Mouse (Mus musculus): ENCODE data around the gene Ext2. TPM values are rescaled to one million over a fixed set of nuclear protein-coding genes. Genes with fewer than 3 reads are reported as not detected.

The Ext2 gene
- polyA plus RNA-seq, 1 experiment, result 10.8 TPM

DNA sequence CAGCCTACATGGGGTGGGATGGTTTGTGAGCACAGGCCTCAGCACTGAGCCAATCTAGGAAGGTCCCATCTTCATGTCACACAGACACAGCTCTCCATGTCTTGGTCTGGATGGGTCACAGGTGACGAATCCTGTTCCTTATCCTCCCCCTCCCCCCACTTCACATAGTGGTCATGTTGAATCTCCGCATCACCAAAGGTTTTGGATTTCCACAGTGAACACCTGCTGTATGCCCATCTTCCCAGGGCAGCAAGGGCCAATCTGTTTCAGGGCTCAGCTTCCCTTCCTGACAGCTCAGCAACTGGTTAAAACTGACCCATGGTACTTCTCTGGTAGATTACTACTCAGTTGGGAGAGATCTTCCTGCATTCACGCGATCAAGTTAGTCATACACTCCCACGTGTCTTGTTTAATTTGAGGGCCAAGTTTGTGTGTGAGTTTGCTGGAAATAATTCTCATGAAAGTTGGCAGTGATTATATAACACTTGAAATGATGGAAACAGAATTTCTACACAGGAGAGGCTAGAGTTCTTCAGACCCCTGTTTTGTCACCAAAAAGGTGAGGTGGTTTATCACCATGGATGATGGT lies 74.7 kb downstream of the Ext2 start:
- WGBS, result 88% methylated on average over 5 of the region's 5 CpGs
- no peak overlapping the region for H3K4me3 ChIP-seq (replicated peaks; ENCODE audit: control insufficient read depth, low read depth, low read length)
- H3K4me1 ChIP-seq (ENCODE audit: control insufficient read depth, insufficient read depth, low read length), result no peaks in the 10 kb centered on the region
- H3K27ac ChIP-seq (ENCODE audit: control insufficient read depth, insufficient read depth, low read depth, low read length, poor library complexity), result no peak overlapping the region
- no peak for TF ChIP-seq POLR2A (IDR thresholded peaks at IDR 0.05; ENCODE audit: borderline replicate concordance, control insufficient read depth, low read depth, low read length)
- no peak for TF ChIP-seq CTCF (IDR thresholded peaks at IDR 0.05; ENCODE audit: control insufficient read depth, insufficient read depth, low read length)

- 91% methylated on average over 4 of the region's 4 CpGs for WGBS
- Histone ChIP-seq H3K27ac (ENCODE audit: control insufficient read depth, insufficient read depth, low read depth, low read length, poor library complexity) (no peak overlapping the region), H3K4me3 (replicated peaks; ENCODE audit: control insufficient read depth, low read depth, low read length) (no peak overlapping the region), H3K4me1 (ENCODE audit: control insufficient read depth, insufficient read depth, low read length) (no peaks in the 10 kb centered on the region)
- no peak for TF ChIP-seq CTCF (IDR thresholded peaks at IDR 0.05; ENCODE audit: control insufficient read depth, insufficient read depth, low read length)
- no peak for TF ChIP-seq POLR2A (IDR thresholded peaks at IDR 0.05; ENCODE audit: borderline replicate concordance, control insufficient read depth, low read depth, low read length)
These were observed 75.7 kb downstream of the Ext2 start for GRCm38 (mm10) chr2:93746620-93747019.

DNA sequence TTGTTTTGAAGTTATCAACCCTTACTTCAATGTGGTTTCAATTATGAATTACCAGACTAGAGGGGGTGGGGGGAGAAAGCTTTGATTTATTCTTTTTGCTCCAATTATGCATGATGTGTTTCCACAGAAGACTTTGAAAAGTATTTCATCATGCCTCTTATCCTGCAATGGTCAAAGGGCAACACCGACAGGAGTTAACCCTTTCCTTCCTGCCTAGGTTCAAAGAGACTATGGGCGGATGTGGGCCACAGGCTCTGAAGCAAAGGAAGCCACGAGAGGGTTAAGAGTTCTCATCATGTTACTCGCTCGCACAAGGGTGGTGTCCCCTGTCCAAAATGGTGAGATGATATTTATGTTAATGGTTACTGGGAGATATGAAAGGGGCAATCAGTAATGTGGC lies 76.2 kb downstream of the Ext2 start:
- 70% methylated on average over 5 of the region's 5 CpGs for WGBS
- TF ChIP-seq CTCF (IDR thresholded peaks at IDR 0.05; ENCODE audit: control insufficient read depth, insufficient read depth, low read length) (no peak), POLR2A (IDR thresholded peaks at IDR 0.05; ENCODE audit: borderline replicate concordance, control insufficient read depth, low read depth, low read length) (no peak)
- H3K27ac ChIP-seq (ENCODE audit: control insufficient read depth, insufficient read depth, low read depth, low read length, poor library complexity), result no peak overlapping the region
- no peaks in the 10 kb centered on the region for H3K4me1 ChIP-seq (ENCODE audit: control insufficient read depth, insufficient read depth, low read length)
- H3K4me3 ChIP-seq (replicated peaks; ENCODE audit: control insufficient read depth, low read depth, low read length), result no peak overlapping the region

- no peak overlapping the region for H3K27ac ChIP-seq (ENCODE audit: control insufficient read depth, insufficient read depth, low read depth, low read length, poor library complexity)
- no peak for TF ChIP-seq CTCF (IDR thresholded peaks at IDR 0.05; ENCODE audit: control insufficient read depth, insufficient read depth, low read length)
- no peak for TF ChIP-seq POLR2A (IDR thresholded peaks at IDR 0.05; ENCODE audit: borderline replicate concordance, control insufficient read depth, low read depth, low read length)
- no peaks in the 10 kb centered on the region for H3K4me1 ChIP-seq (ENCODE audit: control insufficient read depth, insufficient read depth, low read length)
- H3K4me3 ChIP-seq (replicated peaks; ENCODE audit: control insufficient read depth, low read depth, low read length), result no peak overlapping the region
- WGBS, result 85% methylated on average over 9 of the region's 9 CpGs
These were observed 76.6 kb downstream of the Ext2 start for GRCm38 (mm10) chr2:93745741-93746140.

- 86% methylated on average over 11 of the region's 11 CpGs for WGBS
- TF ChIP-seq CTCF (IDR thresholded peaks at IDR 0.05; ENCODE audit: control insufficient read depth, insufficient read depth, low read length) (no peak), POLR2A (IDR thresholded peaks at IDR 0.05; ENCODE audit: borderline replicate concordance, control insufficient read depth, low read depth, low read length) (no peak)
- H3K4me3 ChIP-seq (replicated peaks; ENCODE audit: control insufficient read depth, low read depth, low read length), result no peak overlapping the region
- no peak overlapping the region for H3K27ac ChIP-seq (ENCODE audit: control insufficient read depth, insufficient read depth, low read depth, low read length, poor library complexity)
- H3K4me1 ChIP-seq (ENCODE audit: control insufficient read depth, insufficient read depth, low read length), result no peaks in the 10 kb centered on the region
These were observed 77.8 kb downstream of the Ext2 start for GRCm38 (mm10) chr2:93744346-93745229.

DNA sequence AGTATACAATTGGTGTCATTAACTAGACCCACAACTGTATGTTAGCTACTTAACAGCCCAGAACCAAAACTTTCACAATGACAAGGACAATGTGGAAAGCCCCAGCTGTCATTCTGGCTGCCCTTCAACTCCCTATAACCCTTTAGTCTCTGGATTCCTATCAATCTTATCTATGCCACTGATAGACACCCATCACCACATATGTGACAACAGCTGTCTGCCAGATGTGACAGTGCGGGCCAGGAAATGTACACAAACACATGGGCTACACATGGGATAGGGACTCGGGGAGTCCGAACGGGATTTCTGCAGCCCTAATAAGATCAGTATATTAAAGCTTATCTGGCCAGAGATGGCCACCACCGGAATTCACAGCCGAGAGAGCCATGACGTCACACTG lies 80.7 kb downstream of the Ext2 start:
- H3K4me1 ChIP-seq (ENCODE audit: control insufficient read depth, insufficient read depth, low read length), result no peaks in the 10 kb centered on the region
- TF ChIP-seq CTCF (IDR thresholded peaks at IDR 0.05; ENCODE audit: control insufficient read depth, insufficient read depth, low read length), result no peak
- no peak for TF ChIP-seq POLR2A (IDR thresholded peaks at IDR 0.05; ENCODE audit: borderline replicate concordance, control insufficient read depth, low read depth, low read length)
- no peak overlapping the region for H3K27ac ChIP-seq (ENCODE audit: control insufficient read depth, insufficient read depth, low read depth, low read length, poor library complexity)
- WGBS, result 91% methylated on average over 7 of the region's 7 CpGs
- H3K4me3 ChIP-seq (replicated peaks; ENCODE audit: control insufficient read depth, low read depth, low read length), result no peak overlapping the region

GRCm38 (mm10) chr2:93739044-93739569 lies 83.3 kb downstream of the Ext2 start:
- no peaks in the 10 kb centered on the region for H3K4me1 ChIP-seq (ENCODE audit: control insufficient read depth, insufficient read depth, low read length)
- no peak overlapping the region for H3K4me3 ChIP-seq (replicated peaks; ENCODE audit: control insufficient read depth, low read depth, low read length)
- H3K27ac ChIP-seq (ENCODE audit: control insufficient read depth, insufficient read depth, low read depth, low read length, poor library complexity), result no peak overlapping the region
- TF ChIP-seq POLR2A (IDR thresholded peaks at IDR 0.05; ENCODE audit: borderline replicate concordance, control insufficient read depth, low read depth, low read length), result no peak
- no peak for TF ChIP-seq CTCF (IDR thresholded peaks at IDR 0.05; ENCODE audit: control insufficient read depth, insufficient read depth, low read length)
- 85% methylated on average over 5 of the region's 5 CpGs for WGBS

DNA sequence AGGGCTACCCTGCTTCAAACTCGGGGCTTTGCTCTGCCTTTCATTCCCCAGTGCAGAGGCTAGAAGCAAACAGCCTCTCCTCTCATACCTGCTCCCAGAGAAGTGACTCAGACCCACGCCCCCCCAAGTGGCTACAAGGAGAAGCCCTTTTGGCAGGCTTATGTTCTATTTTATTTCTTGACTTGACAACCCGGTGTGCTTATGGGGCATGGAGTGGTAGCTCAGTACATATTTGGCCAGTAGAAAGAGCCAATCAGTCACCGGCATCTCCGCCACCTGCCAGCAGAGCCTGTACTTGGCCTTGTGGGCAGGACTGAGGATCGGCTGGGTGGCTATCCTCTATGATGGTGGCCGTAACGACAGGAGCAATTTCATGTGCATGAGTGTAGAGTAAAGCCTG lies 85.2 kb downstream of the Ext2 start:
- H3K4me1 ChIP-seq (ENCODE audit: control insufficient read depth, insufficient read depth, low read length), result no peaks in the 10 kb centered on the region
- no peak overlapping the region for H3K27ac ChIP-seq (ENCODE audit: control insufficient read depth, insufficient read depth, low read depth, low read length, poor library complexity)
- TF ChIP-seq CTCF (IDR thresholded peaks at IDR 0.05; ENCODE audit: control insufficient read depth, insufficient read depth, low read length) (no peak), POLR2A (IDR thresholded peaks at IDR 0.05; ENCODE audit: borderline replicate concordance, control insufficient read depth, low read depth, low read length) (no peak)
- WGBS, result 83% methylated on average over 8 of the region's 8 CpGs
- no peak overlapping the region for H3K4me3 ChIP-seq (replicated peaks; ENCODE audit: control insufficient read depth, low read depth, low read length)

All from bone marrow, adult 2 months (tissue).